Mouse (Mus musculus): ENCODE measurements around the gene Gnb2. TPM values are rescaled to one million over a fixed set of nuclear protein-coding genes. Genes with fewer than 3 reads are reported as not detected.

Gnb2 gene
- total RNA-seq, 1 experiment from 2014 or later: 574 TPM

- DNase-seq: no peak
Measured at GRCm38 (mm10) chr5:137519691-137520550, 13.4 kb downstream of the Gnb2 start.

- DNase-seq: peak; percentile 77
Measured at GRCm38 (mm10) chr5:137518436-137518835, 14.9 kb downstream of the Gnb2 start, which contains the start of gene Gigyf1. Gigyf1 (plus strand) TSS chr5:137518548.

GRCm38 (mm10) chr5:137514811-137515210 lies 18.5 kb downstream of the Gnb2 start:
- no peak for DNase-seq

- peak; percentile 47 for DNase-seq
Measured at GRCm38 (mm10) chr5:137513951-137514721, 19.2 kb downstream of the Gnb2 start.

- peak; percentile 59 for DNase-seq
Measured at GRCm38 (mm10) chr5:137512847-137513794, 20.2 kb downstream of the Gnb2 start.

GRCm38 (mm10) chr5:137511706-137512105 lies 21.6 kb downstream of the Gnb2 start:
- no peak for DNase-seq

GRCm38 (mm10) chr5:137510573-137511390 lies 22.5 kb downstream of the Gnb2 start:
- DNase-seq: peak; percentile 44

- peak; percentile 87 for DNase-seq
Measured at GRCm38 (mm10) chr5:137510014-137510501, 23.3 kb downstream of the Gnb2 start.

GRCm38 (mm10) chr5:137504041-137504440 lies 29.3 kb downstream of the Gnb2 start:
- DNase-seq: peak; percentile 60

- DNase-seq: peak; percentile 91
Measured at GRCm38 (mm10) chr5:137502667-137503110, 30.6 kb downstream of the Gnb2 start.

- peak; percentile 100 for DNase-seq
Measured at GRCm38 (mm10) chr5:137501709-137502666, 31.3 kb downstream of the Gnb2 start, which contains the start of gene Pop7. Pop7 (minus strand) TSS chr5:137502518.

- DNase-seq: no peak
Measured at GRCm38 (mm10) chr5:137500186-137500585, 33.1 kb downstream of the Gnb2 start.

- DNase-seq: peak; percentile 45
Measured at GRCm38 (mm10) chr5:137493831-137494230, 39.5 kb downstream of the Gnb2 start.

GRCm38 (mm10) chr5:137491559-137491958 lies 41.8 kb downstream of the Gnb2 start:
- DNase-seq: no peak

- no peak for DNase-seq
Measured at GRCm38 (mm10) chr5:137487616-137488015, 45.7 kb downstream of the Gnb2 start.

GRCm38 (mm10) chr5:137485851-137486155 lies 47.5 kb downstream of the Gnb2 start:
- no peak for DNase-seq

- DNase-seq: no peak
Measured at GRCm38 (mm10) chr5:137485071-137485850, 48.0 kb downstream of the Gnb2 start.

- peak; percentile 57 for DNase-seq
Measured at GRCm38 (mm10) chr5:137481897-137482296, 51.4 kb downstream of the Gnb2 start.

GRCm38 (mm10) chr5:137481138-137481537 lies 52.2 kb downstream of the Gnb2 start:
- DNase-seq: peak; percentile 86
